Mouse (Mus musculus): ENCODE data around the gene Sncb.
"Not testable (repeated sequence)": the region's sequence is repeated elsewhere in the genome, so short reads cannot be mapped to it uniquely, and the experiment has no call there.

Gene Sncb

DNA sequence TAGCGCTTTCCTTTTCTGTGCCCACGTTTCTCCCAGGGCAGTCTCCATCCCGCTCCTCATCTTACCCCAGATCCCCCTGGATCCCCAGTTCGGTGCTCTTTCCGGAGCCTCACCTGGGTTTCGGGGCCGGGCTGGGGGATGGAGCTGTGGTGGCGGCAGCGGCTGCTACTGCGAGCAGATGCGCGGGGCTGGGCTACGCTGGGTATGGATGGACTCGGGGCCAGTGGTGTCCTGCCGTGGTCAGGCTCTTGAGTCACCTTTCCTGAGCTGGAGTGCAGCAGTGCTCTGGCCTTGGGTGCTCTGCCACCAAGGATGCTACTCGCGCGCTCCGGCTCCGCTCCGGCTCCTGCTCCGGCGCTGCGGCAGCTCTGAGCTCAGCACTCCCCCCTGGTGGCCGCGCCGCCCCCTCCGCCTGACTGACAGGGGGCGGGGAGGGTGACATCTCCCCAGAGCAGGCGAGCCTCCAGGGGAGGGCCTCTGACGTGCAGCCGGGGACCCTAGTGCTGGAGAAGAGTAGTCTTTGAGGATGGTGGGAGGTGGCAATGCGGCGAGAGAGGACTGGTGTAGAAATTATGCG lies at the start of gene Sncb:
Gene Sncb, minus strand, starts transcription at position 404 of the 577 bp plus-strand sequence.
- DNase-seq (ENCODE audit: low read depth): peak; percentile 51

DNA sequence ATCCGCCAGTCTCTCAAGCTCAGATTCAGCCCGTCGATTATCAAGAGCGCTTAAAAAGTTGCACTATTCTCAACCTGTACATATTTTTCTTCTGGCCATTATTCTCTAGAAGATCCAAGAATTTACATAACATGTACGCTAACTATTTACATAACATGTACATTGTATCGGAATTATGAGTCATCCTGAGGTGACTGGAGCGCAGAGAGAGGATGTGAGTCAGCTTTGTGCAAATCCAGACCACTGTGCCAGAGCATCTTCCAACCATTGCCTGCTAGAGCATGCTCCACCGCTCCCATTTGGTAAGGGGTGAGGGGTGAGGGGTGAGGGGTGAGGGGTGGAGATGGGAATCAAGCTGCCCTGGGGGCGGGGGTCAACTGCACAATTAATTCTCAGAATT lies 47.0 kb upstream of the Sncb start:
- no peak for DNase-seq (ENCODE audit: low read depth)

- DNase-seq (ENCODE audit: low read depth): no peak
These were observed 45.1 kb upstream of the Sncb start for GRCm38 (mm10) chr13:54811476-54811875.

- no peak for DNase-seq (ENCODE audit: low read depth)
These were observed 41.7 kb upstream of the Sncb start for GRCm38 (mm10) chr13:54808067-54808466.

DNA sequence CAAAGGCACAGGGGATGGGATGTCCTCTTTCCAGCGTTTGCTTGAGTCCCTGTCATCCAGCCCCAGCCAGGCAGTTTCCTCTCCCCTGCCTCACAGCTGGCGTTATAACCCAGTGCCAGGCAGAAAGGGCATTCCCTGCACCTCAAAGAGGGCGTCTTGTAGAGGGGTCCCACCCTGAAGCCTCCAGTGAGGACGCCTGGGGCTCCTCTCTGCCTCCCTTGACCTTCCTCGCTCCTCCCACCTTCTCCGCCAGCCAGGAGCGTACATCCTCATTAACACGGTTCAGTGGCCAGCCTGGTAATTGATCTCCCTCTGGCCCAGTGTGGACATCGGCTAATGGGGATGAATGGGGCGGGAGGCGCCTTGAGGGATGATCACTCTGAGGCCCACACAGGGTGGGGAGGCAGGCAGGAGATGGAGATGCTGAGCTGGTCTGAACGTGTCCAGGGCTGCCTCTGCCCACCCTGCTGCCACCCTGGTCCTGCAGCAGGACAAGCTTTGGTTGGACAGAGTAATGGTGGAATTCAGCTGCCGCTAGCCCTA lies 40.1 kb upstream of the Sncb start:
- no peak for DNase-seq (ENCODE audit: low read depth)

- no peak for DNase-seq (ENCODE audit: low read depth)
These were observed 38.9 kb upstream of the Sncb start for GRCm38 (mm10) chr13:54805134-54805838.

DNA sequence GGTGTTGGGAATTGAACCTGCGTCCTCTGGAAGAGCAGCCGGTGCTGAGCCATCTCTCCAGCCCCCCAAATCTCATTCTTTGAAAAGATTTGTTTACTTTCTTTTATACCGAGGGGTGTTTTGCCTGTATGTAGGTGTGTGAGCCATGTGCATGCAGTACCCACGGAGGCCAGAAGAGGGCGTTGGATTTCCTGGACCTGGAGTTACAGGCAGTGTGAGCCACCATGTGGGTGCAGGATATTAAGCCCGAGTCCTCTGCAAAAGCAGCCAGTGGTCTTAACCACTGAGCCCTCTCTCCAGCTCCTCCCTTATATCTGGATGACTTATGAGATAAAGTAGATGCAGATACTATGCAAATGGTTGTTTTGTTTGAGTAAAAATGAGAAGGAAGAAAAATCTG lies 36.6 kb upstream of the Sncb start:
- no peak for DNase-seq (ENCODE audit: low read depth)

DNA sequence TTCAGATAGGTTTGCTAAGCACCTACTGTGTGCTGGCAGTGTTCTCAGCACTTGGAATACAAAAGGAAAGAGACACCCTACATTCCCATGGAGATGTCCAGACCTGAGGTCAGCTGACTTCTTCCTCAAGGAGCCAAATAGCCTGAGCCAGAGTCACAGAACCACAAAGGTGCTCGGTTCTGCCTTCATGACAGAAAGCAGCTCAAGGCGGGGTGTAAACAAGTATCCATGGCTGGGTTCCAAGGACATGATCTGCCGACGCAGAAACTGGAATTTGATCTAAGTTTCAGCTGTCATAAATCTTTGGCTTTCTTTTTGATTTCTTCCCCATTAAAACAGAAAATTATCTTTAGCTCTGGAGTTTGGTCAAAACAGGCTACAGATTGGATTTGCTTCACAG lies 33.8 kb upstream of the Sncb start:
- no peak for DNase-seq (ENCODE audit: low read depth)

DNA sequence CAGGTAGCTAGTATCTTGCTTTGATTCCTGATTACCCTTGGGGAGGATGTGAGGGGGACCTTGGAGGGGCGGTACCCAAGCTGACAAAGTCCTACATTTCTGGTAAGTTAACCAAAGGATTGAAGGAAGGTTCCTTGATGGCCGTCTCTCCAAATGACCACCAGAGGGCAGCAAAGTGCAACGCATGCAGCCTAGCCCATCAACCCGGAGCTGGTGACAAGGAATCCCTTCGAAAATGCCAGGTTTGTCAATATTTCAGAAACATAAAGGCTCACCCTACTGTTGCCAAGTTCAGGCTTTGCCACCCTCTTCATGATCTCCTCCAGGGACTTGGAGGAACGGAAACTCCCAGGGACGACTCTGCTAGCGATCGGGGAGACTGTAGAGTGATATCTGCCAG lies 33.3 kb upstream of the Sncb start:
- DNase-seq (ENCODE audit: low read depth): peak; percentile 82

DNA sequence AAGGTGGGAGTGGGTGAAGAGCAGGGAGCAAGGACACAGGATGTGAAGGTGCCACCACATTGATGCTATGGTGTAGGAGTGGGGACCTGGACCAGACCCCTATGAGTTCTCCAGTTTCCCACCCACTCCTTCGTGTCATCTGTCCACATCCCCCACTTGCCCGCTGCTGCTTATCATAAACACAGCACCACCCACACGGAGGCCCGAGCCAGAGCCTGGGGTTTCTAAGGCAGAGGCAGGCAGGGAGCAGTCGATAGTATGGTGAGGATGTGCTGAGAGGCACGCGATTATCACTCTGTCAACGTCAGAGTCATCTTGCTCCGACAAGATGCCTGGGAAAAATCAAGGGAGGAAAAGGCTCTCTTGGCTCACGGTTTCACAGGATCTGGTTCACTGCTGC lies 32.3 kb upstream of the Sncb start:
- DNase-seq (ENCODE audit: low read depth): no peak

DNA sequence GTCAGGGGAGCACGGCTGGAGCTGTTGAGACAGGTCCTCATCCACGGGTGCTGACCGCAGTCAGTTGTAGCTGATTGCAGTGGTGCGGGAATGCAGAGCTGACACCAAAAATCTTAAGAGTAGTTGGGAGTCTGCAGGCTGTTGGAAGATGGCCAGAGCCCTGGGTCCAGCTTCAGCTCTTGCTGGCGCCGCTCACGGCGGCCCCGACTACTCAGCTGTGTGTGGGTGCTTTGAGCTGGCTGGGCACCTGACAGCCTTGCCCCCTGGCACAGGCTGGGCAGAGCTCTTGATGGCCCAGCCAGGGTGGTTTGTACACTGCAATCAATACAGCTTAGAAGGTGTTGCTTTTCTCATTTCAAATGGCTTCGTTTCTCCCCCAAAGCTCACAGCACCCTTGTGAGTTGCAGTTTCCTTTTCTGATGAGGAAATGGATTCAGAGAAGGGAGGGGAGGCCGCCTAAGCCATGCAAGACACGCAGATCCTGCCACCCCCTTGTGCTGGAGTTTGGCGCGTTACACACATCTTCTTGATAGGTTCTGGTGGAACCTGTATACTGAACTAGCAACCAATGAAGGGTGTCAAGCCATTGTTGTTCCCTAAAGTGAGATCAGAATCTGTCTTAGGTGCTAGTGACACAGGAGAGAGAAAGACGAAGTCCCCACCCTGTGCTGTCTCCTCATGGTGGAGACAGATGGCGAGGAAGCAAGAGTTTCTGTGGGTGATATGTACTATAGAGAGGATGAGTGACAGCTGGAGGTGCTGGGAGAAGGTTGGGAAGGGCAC lies 31.7 kb upstream of the Sncb start:
- DNase-seq (ENCODE audit: low read depth): no peak

GRCm38 (mm10) chr13:54797356-54797755 lies 31.0 kb upstream of the Sncb start:
- DNase-seq (ENCODE audit: low read depth): peak; percentile 64

DNA sequence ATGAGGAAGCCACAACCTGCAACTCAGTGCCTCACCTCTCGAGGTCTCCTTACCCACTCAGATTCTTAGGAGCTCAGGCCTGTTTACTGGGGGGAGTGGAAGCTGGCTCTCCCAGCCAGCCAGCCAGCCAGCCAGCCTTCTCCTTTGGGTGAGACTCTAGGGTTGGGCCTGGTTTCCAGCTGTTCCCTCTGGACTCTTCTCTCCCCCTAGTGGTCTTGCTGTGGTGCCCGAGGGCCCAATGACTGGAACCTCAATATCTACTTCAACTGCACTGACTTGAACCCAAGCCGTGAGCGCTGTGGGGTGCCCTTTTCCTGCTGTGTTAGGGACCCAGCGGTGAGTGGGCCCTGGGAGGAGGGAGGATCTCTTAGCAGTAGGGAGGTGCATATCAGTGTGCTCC lies 28.4 kb upstream of the Sncb start:
- no peak for DNase-seq (ENCODE audit: low read depth)

DNA sequence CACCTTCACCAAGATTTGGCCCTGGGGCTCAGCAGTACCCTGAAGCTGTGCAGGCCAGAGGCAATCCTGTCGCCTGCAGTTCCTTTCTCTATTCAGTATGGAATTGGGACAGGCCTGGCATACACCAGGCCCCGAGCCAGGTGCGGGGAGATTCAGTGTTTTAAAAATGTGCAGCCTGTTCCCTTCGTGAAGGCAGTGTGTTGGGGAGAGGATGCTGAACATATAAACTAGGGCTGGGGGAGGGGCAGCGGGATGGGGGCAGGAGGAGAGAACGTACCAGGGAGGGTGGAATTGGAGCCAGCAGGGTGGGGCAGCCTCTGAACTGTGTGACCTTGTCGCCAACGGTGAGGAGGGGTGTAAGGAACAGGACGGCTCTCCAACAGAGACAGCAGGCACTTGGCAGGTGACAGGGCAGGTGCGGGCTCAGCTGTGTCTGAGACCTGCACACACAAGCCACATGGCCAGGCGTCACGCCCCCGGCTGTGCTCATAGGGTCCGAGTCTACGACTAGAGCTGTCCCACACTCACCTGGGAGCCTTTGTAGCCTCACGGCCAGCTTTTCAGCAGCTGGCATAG lies 27.7 kb upstream of the Sncb start:
- no peak for DNase-seq (ENCODE audit: low read depth)

DNA sequence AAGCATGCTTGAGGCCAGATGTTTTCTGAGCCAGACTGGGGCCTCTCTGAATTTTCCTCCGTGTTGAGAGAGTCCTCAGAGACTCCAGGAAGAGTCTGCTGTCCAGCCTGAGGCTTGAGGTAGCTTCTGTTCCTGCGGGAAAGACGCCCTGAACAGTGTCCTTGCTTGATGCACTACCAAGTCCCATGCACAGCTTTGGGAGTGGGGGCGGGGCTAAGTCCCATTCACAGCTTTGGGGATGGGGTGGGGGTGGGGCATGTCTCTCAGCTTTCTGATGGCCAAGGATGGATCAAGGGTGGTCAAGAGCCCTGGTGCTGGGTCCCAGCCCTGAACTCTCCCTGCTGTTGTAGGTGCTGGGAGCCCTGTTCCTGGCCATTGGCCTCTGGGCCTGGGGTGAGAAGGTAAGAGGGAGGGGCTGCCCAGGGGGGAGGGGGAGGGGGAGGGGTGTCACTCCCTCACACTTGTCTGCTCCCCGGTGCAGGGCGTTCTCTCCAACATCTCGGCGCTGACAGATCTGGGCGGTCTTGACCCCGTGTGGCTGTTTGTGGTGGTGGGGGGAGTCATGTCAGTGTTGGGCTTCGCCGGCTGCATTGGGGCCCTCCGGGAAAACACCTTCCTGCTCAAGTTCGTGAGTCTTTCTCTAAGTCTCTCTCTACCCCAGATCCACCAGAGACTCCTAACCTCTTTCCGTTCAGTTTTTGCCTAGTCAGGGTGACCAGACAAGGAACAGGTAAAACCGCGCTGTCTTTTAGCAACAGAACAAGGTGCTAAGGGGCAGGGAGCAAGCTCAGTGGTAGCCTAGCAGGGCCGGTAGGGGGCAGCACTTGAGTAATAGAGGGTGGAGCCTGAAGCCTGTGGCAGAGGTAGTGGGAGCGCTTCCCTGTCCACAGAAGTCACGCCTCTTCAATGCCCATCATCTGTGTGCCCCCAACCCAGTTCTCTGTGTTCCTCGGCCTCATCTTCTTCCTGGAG lies 26.1 kb upstream of the Sncb start:
- DNase-seq (ENCODE audit: low read depth): peak; percentile 23

- peak; percentile 28 for DNase-seq (ENCODE audit: low read depth)
These were observed 23.4 kb upstream of the Sncb start for GRCm38 (mm10) chr13:54789561-54790397.

DNA sequence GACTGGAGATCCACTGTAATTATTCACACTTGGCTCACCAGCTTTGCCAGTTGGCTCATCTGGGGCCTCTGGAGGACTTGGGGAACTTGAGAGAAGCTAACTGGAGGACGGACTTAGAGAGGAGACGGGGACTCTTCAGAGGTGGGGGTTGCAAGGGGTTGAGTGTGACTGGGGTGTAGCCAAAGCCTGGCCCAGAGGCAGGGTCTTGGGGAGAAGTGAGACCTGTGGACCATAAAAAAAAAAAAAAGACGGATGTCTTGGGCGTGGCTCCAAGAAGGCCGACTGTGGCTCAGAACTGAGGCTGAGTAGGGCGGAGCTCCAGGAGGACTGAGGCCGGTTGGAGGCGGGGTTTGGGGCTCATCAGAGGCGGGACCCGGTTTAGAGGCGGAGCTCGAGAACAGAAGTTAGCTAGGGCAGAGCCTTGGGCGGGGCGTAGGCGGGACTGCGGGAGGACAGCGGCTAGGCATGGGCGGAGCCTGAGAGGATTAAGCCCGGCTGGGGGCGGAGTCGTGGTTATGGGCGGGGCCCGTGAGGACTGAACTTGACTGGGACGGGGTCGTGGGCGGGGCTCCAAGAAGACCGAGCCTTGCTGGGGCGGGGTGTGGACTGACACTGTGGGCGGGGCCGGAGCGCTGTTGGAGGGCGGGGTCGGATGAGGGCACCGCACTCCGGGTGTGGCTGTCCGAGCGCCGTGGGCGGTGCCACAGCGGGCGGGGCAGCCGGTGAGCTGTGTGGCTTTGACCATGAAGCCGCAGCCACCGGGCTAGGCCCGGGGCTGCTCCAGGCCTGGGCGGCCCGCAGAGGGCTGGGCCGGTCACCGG lies 22.6 kb upstream of the Sncb start, which contains the start of gene Tspan17:
Gene Tspan17, plus strand, starts transcription at position 638 of the 821 bp plus-strand sequence.
- DNase-seq (ENCODE audit: low read depth): peak; percentile 80

DNA sequence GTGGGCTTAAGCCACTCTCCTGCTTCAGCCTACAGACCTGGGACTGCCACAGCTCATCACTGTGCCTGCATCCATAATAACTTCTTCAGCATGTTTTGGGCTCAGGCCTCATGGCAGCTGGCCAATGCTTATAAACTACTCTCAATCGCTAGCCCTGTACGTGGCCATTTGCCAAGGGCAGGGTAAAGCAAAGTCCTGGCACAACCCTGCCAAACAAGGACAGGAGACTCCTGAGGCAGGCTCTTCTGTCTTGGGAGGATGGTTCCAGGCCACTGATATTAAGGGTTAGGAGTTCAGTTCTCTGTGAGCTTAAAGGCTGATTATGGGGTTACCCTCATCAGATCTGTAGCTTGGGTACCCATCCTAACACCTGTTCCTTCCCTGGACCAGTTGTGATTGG lies 21.2 kb upstream of the Sncb start:
- DNase-seq (ENCODE audit: low read depth): not testable (repeated sequence)

DNA sequence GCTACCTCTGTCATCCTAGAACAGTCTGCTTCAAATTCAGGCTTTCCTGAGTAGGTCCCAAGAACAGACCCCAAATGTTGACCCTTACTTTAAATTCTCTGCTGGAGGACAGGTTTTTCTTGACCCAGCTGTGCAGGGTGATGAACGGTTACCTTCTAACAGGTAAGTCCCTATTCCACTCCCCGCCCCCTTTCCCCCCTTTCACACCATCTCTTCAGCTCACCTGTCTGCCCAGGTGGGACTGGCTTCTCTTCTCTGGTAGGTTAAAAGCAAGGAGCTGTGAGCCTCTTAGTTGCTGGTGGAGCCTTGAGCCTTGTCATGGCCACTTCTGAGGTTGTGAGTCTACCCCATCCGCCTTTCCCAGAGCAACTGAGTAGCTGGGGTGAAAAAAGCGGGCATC lies 17.3 kb upstream of the Sncb start, which contains the start of gene Eif4e1b:
Gene Eif4e1b, plus strand, starts transcription at position 301 of the 400 bp plus-strand sequence.
- no peak for DNase-seq (ENCODE audit: low read depth)
